Mouse (Mus musculus): ENCODE results near the gene Ugt1a1.

- no peak for TF ChIP-seq CTCF (IDR thresholded peaks at IDR 0.05; ENCODE audit: low read depth)
- TF ChIP-seq EP300 (IDR thresholded peaks at IDR 0.05; ENCODE audit: low read depth): no peak
These were observed 32.1 kb downstream of the Ugt1a1 start for GRCm38 (mm10) chr1:88243861-88244260.
